Mouse (Mus musculus) mesoderm, embryonic 11.5 days (tissue): ENCODE results near the gene Rps18.

Experiments
- DNase-seq: peaks from one replicate; pipeline ENCODE4 v3.0.0-alpha.2; 2012; ENCODE audit warnings: low read depth, low spot score

Rps18 gene

GRCm38 (mm10) chr17:33947430-33948089 lies 8.2 kb downstream of the Rps18 start:
- DNase-seq = no peak

DNA sequence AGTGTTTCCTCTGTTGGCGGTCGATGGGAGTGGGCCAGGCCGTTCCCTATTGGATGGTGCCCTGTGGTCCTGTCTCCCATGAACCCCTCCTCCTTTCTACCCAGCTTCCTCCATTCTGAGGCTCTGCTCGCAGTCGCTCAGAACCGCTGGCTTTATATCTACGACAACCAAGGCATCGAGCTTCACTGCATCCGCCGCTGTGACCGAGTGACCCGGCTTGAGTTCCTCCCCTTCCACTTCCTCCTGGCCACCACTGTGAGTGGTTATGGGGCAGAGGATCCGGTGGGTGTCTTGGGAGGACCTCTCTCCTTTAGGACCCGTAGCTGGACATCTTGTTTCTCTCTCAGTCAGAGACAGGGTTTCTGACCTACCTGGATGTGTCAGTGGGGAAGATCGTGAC lies 12.3 kb downstream of the Rps18 start:
- no peak for DNase-seq

DNA sequence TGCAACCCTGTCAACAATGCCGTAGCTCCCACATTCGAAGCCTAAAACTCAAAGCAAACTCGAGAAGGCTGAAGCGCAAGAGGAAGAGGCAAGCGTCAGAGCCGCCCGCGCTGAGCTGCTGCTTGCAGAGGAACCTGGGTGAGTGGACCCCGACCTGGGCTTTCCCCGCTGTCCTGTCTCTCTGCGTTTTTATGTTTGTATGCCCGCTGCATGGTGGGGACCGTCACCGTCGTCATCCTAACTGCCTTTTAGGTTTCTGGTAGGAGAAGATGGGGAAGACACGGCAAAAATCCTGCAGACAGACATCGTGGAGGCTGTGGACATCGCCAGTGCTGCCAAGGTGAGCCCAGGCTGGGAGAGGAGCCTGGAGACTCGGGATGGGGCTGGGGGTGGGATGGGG lies 14.4 kb downstream of the Rps18 start:
- no peak for DNase-seq

- DNase-seq = no peak
Observed at GRCm38 (mm10) chr17:33940981-33941380, 14.8 kb downstream of the Rps18 start.

DNA sequence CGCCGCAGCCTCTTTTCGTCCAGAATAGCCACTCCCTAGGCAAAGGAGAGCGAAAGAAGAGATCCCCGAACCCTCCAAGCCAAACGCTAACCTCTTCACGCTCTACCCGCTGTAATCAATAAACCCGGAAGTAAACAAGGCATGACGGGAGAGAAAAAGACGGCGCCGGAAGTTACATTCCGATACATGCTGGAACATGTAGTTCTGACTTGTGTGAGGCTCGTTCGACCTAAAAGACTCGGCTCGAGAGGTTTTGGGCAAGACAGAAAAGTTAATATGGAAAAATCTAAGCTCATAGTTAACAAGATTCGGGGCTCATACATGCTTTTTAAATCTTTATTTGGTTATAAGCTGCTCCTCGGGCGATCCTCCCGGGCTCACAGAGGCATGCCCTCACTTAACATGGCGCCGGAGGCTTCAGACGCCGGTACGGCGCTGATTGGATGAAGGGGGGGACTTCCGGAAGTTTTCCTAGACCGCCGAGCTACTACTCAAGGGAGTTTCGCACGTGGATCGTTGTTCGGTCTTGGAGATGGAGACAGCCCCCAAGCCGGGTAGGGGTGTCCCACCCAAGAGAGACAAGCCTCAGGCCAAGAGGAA lies 15.5 kb downstream of the Rps18 start, which contains the start of the genes Pfdn6 and Wdr46:
Gene Pfdn6 (minus strand): TSS at position 138 of the 600 bp plus-strand sequence.
Gene Wdr46 (plus strand): TSS at position 455 of the 600 bp plus-strand sequence.
- DNase-seq = peak; percentile 91

GRCm38 (mm10) chr17:33938783-33939182 lies 17.0 kb downstream of the Rps18 start:
- no peak for DNase-seq

- DNase-seq = no peak
Observed at GRCm38 (mm10) chr17:33936993-33937392, 18.8 kb downstream of the Rps18 start.

DNA sequence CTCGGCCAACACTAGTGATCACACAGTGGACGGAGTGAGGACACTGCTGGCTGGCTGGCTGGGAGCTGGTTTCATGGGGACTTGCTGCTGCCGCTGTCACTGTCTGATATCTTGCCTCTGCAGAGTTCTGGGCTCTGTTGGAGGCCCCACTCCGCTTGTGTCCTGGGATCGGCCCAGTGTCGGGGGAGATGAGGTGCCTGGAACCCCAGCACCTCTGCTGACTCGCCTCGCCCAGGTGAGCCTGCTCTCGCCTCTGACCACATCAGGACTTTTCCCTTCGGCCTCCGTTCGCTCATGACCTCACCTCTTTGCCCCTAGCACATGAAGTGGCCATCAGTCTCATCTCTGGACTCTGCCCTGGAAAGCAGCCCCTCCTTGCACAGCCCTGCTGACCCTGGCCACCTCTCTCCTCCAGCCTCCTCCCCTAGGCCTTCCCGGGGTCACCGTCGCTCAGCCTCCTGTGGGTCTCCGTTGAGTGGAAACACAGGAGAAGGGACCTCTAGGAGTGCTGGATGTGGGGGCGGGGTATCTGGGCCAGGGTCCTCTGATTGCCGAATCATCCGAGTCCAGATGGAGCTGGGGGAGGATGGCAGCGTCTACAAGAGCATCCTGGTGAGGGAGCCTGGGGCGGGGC lies 20.3 kb downstream of the Rps18 start:
- DNase-seq = no peak

DNA sequence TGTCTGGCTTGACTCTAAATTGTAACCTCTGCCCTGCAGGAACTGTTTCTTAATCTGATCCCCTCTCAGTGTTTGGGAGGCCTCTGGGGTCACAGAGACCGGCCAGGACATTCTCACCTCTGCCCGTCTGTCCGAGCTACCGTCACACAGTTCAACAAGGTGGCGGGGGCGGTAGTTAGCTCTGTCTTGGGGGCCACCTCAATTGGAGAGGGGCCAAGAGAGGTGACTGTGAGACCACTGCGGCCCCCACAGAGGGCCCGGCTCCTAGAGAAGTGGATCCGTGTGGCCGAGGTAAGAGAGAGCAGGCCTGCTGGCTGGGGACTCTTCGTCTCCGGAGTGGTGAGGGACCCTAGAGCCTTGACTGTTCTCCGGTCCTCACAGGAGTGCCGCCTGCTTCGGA lies 22.8 kb downstream of the Rps18 start:
- DNase-seq = no peak

DNA sequence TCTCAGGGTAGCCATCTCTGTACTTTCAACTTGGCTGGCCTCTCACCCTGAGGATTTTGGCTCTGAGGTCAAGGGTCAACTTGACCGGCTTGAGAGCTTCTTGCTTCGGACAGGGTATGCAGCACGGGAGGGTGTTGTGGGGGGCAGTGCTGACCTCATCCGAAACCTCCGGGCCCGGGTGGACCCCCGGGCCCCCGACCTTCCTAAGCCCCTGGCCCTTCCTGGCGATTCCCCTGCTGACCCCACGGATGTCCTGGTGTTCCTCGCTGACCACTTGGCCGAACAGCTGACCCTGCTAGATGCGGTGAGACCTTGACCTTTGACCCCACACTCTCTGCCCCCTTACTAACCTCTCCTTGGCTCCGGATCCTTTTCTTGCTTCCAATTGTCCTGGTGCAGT lies 23.4 kb downstream of the Rps18 start:
- no peak for DNase-seq

GRCm38 (mm10) chr17:33931947-33932346 lies 23.9 kb downstream of the Rps18 start:
- no peak for DNase-seq

GRCm38 (mm10) chr17:33931159-33931866 lies 24.5 kb downstream of the Rps18 start:
- DNase-seq = no peak

DNA sequence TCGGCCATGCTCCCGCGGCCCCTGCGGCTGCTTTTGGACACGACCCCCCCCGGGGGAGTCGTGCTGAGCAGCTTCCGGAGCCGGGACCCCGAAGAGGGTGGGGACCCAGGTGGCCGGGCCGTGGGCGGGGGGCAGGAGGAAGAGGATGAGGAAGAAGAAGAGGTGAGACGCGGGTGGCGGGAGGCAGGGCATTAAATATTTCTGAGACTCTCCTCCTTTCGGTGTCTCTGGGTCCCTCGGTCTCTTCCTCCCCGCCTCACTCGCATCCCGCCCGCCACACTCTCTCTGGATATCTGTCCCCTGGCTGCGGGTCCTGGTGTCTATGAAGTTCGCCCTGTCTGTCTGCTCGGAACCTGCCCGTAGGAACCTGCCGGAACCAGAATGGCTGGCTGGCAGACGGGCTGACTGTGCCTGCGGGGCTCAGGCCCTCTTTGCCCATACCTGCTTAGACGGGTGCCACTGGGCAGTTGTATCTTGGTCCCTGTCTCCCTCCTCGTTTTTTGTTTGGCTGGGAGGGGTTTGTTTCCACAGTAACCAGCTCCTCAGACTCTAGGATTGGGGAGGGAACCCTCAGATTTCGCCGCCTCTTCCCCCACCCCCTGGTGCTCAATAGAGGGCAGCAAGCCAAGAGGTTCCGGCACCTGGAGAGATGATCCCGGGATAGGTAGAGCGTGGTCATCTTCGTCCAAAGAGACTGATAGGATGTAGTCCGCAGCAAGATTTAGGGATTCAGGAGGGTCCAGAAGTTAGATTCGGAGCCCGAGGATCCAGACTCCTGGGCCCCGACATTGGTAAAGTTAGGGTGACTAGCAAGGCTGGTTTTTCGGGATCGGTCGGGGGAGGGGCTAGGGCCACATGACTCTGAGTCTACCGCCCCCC lies 25.3 kb downstream of the Rps18 start:
- DNase-seq = no peak

- peak; percentile 95 for DNase-seq
Observed at GRCm38 (mm10) chr17:33929371-33930279, 26.2 kb downstream of the Rps18 start, which contains the start of gene Rgl2. Gene Rgl2, plus strand, starts transcription at chr17:33929543.

GRCm38 (mm10) chr17:33928251-33928947 lies 27.4 kb downstream of the Rps18 start:
- DNase-seq = no peak

DNA sequence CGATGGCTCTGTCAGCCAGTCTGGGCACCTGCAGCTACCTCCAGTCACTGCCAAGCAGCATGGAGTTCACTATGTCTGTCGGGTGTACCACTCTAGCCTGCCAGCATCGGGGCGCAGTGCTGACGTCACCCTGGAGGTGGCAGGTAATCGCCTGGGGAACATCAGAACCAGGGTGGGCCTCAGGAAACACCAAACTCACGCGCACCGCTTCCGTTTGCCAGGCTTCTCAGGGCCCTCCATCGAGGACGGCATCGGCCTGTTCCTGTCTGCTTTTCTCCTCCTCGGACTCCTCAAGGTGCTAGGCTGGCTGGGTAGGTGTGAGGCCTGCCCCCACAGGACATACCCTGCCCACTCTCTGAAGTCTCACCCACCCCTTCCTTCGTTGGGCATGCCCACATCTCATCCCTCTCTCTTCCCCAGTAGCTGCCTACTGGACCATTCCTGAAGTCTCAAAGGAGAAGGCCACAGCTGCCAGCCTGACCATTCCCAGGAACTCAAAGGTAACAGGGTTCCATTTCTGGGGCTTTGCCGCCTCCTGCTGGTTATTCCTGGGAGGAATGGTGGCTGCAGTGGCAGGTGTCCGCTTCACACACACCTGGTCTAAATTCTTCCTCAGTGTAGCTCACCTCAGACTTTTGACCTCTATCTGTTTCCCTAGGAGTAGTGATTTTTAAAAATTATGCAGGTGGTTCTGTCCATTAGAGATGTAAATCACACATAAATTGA lies 29.4 kb downstream of the Rps18 start:
- DNase-seq = no peak

DNA sequence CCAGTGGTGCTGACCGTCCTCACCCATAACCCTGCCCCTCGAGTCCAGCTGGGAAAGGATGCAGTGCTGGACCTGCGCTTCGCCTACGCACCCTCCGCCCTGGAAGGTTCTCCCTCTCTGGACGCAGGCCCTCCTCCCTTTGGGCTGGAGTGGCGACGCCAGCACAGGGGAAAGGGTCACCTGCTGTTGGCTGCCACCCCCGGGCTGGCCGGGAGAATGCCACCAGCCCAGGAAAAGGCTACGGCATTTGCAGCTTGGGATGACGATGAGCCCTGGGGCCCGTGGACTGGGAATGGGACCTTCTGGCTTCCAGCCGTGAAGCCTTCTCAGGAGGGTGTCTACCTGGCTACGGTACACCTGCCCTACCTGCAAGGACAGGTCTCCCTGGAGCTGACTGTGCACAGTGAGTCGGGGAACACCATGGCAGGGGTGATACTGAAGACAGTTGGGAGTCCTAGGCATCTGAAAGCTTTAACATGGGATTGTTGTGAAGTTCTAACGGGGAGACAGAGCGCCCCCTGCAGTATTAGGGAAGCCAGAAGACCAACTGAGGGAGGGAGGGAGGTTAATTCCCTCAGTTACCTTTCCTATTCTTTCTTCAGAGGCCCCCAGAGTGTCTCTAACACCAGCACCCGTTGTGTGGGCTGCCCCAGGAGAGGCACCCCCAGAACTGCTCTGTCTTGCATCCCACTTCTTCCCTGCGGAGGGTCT lies 30.2 kb downstream of the Rps18 start:
- DNase-seq = no peak

- peak; percentile 60 for DNase-seq
Observed at GRCm38 (mm10) chr17:33924577-33925283, 31.1 kb downstream of the Rps18 start.
